Mouse (Mus musculus): ENCODE measurements at regions not wholly inside any gene's neighbourhood (a gene's known extent, or its start where the extent isn't known, plus 50 kb on each side); places are given as distances from the start of the nearest gene placed in this dataset.

- H3K9ac ChIP-seq (ENCODE audit: low read depth, low read length, severe bottlenecking): no peak overlapping the region
- 71% methylated on average over 3 of the region's 3 CpGs for WGBS
- no peaks in the 10 kb centered on the region for H3K27me3 ChIP-seq (ENCODE audit: control insufficient read depth, insufficient read depth, low read length)
- H3K36me3 ChIP-seq (ENCODE audit: control insufficient read depth, insufficient read depth, low read length): no peaks in the 10 kb centered on the region
- H3K4me1 ChIP-seq (ENCODE audit: control insufficient read depth, insufficient read depth, low read length): 0 out of 2 replicates have a peak, but pooled peaks cover 2% of the 10 kb centered on the region
- ATAC-seq (ENCODE audit: low FRiP score, low read depth): no peak
- no peak overlapping the region for H3K27ac ChIP-seq (replicated peaks; ENCODE audit: low read depth, low read length)
- no peaks in the 10 kb centered on the region for H3K9me3 ChIP-seq (ENCODE audit: control insufficient read depth, low read length)
- no peak overlapping the region for H3K4me2 ChIP-seq (replicated peaks; ENCODE audit: low read depth, low read length, severe bottlenecking)
- DNase-seq (ENCODE audit: low spot score): no peak
- H3K4me3 ChIP-seq (replicated peaks; ENCODE audit: low read length): no peak overlapping the region
- no peak for TF ChIP-seq POLR2A (IDR thresholded peaks at IDR 0.05; ENCODE audit: borderline replicate concordance, extremely low read depth, insufficient read depth, insufficient read length)
Observed at GRCm38 (mm10) chr16:97297140-97297539, 59.4 kb upstream of the Bace2 start.

DNA sequence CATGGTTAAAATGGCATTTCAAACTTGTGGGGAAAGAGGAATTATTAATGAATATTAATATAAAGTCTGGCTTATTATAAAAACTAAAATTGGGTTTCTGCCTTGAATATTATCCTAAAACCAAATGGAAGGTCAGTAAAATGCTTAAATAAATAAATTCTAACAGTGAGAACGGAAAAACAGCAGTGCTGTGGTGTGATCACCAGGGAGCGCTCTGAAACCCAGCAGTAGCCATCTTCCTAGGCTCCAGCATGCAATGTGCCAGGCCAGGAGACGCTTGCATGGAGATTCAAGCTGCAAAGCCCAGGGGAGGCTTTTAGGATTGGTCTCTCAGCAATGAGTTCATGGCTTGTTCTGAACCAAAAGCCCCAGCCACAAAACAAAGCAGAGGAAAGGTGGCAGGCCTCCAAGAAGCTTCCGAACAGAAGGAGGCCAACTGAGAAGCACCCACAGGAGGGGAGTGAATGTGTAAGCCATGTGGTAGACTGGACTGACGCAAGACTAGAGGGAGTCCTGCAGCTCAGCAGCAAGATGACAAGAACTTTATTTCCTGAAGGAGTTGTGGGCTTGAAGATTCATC is 52.3 kb upstream of the Bace2 start:
- Histone ChIP-seq H3K4me2 (replicated peaks; ENCODE audit: low read depth, low read length, severe bottlenecking) (no peak overlapping the region), H3K27ac (replicated peaks; ENCODE audit: low read depth, low read length) (no peak overlapping the region), H3K27me3 (ENCODE audit: control insufficient read depth, insufficient read depth, low read length) (no peaks in the 10 kb centered on the region), H3K36me3 (ENCODE audit: control insufficient read depth, insufficient read depth, low read length) (no peaks in the 10 kb centered on the region), H3K9ac (ENCODE audit: low read depth, low read length, severe bottlenecking) (no peak overlapping the region), H3K4me3 (replicated peaks; ENCODE audit: low read length) (no peak overlapping the region), H3K4me1 (ENCODE audit: control insufficient read depth, insufficient read depth, low read length) (no peaks in the 10 kb centered on the region), H3K9me3 (ENCODE audit: control insufficient read depth, low read length) (no peaks in the 10 kb centered on the region)
- 57% methylated on average over 5 of the region's 5 CpGs for WGBS
- no peak for TF ChIP-seq POLR2A (IDR thresholded peaks at IDR 0.05; ENCODE audit: borderline replicate concordance, extremely low read depth, insufficient read depth, insufficient read length)
- ATAC-seq (ENCODE audit: low FRiP score, low read depth) (no peak), DNase-seq (ENCODE audit: low spot score) (no peak)

Measured in limb, embryonic 14.5 days (tissue).